Mouse (Mus musculus): ENCODE measurements around the gene Las1l. TPM values are rescaled to one million over a fixed set of nuclear protein-coding genes. Genes with fewer than 3 reads are reported as not detected.

Gene Las1l
- 10 to 100 TPM; 55.9 to 64.0 (median 56.6) TPM for total RNA-seq (2022)

- DNase-seq (ENCODE audit: low spot score in 2 of 2), result peak; percentile 92 to 93
Observed at GRCm38 (mm10) chrX:95956497-95957293, at the start of gene Las1l. Gene Las1l (minus strand): TSS chrX:95956962.

- DNase-seq (ENCODE audit: low spot score in 2 of 2), result no peak
Observed at GRCm38 (mm10) chrX:96006395-96006794, 49.6 kb upstream of the Las1l start.

DNA sequence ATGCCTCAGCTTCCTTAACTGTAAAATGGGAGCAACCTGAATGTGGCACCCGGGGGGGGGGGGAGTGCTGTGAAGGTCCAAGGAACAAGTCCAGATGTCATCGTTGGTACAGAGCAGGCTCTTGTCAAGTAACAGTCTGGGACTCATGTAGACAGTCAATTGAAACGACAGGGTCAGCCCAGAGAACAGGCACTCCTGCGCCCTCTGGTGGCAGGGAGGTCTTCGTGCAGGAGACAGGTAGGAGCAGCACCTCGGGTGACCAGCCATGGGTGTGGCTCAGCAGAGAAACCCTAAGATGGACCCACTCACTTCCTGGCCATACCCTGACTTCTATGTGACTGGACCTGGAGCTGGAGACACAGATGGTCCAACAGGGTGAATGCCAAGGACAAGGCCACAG is 42.8 kb upstream of the Las1l start:
- no peak for DNase-seq (ENCODE audit: low spot score in 2 of 2)

DNA sequence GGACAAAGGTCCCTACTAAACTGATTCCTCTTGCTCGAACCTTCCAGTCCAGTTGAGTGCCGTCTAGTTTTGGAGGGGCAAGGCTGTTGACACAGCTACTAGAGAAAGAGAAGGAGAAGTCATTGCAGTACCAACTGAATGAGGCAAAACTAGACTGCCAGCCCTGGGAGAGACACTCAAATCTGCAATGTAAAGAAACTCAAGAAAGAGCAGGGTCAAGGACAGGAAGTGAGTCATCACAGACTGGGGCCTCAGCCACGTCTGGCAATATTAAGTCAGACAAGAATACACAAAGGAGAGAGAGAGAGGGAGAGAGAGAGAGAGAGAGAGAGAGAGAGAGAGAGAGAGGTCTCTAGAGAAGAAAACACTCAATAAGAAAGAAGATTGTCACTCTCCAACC is 36.4 kb upstream of the Las1l start:
- no peak for DNase-seq (ENCODE audit: low spot score in 2 of 2)

GRCm38 (mm10) chrX:95969936-95970335 is 13.2 kb upstream of the Las1l start:
- no peak for DNase-seq (ENCODE audit: low spot score in 2 of 2)

DNA sequence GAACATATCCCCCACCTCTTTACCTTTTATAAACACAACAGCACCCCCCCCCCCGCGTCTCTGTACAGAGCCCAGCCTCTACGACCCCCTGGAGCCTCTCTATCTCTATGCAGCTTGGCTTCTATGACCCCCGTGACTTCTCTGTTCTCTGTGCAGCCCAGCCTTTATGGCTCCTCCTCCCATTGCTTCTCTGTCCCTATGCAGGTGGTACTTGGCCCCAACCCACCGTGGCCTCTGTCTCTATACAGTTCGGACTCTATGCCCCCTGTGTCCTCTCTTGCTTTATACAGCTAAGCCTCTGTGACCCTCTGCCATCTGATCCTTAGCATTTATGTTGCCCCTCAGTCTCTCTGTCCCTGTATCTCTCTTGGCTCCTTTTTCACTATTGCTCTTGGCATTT is 12.4 kb upstream of the Las1l start:
- no peak for DNase-seq (ENCODE audit: low spot score in 2 of 2)

DNA sequence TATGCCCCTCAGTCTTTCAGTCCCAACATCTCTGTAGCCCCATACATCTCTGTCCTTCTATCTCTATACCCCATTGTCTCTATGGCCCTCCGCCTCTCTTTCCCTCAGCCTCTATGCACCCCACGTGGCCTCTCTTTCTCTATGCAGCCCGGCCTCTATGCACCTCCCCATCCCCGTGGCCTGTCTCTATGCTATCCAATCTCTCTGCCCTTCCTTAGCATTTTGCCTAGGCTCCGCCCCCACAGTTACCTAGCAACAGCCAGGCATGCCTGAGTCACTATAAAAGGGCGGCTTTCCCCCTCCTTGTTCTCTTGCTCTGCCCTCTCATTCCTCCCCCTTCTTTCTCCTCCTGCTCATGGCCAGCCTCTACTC is 11.8 kb upstream of the Las1l start:
- peak; percentile 70 to 84 for DNase-seq (ENCODE audit: low spot score in 2 of 2)

- DNase-seq (ENCODE audit: low spot score in 2 of 2), result peak; percentile 11 to 29
Observed at GRCm38 (mm10) chrX:95967847-95968593, 11.3 kb upstream of the Las1l start.

DNA sequence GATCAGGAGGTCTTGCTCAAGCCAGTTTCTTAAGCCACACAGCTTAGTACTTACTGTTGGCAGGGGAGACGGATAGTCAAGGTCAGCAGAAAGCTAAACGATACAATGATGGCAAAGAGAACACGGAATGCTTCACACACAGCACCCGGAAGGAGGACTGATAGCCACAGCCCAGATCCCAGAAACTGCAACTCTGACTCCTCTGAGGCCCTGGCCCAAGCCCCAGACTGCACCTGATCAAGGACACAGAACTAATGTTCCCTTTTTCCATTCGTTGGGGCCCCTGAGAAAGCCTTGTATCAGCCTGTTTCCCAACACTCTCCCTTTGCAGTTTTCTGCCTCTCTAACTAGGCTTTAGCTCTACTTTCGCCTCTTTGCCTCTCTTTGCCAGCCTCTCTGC is 8.3 kb upstream of the Las1l start:
- DNase-seq (ENCODE audit: low spot score in 2 of 2), result no peak

GRCm38 (mm10) chrX:95963366-95963765 is 6.6 kb upstream of the Las1l start:
- DNase-seq (ENCODE audit: low spot score in 2 of 2), result no peak

- DNase-seq (ENCODE audit: low spot score in 2 of 2), result peak in 1 of 2 experiments; percentile 6
Observed at GRCm38 (mm10) chrX:95957461-95957860, 699 bp upstream of the Las1l start.

- DNase-seq (ENCODE audit: low spot score in 2 of 2), result peak in 1 of 2 experiments; percentile 35
Observed at GRCm38 (mm10) chrX:95950776-95951175, 6.0 kb downstream of the Las1l start.

- no peak for DNase-seq (ENCODE audit: low spot score in 2 of 2)
Observed at GRCm38 (mm10) chrX:95948135-95948534, 8.6 kb downstream of the Las1l start.

- no peak for DNase-seq (ENCODE audit: low spot score in 2 of 2)
Observed at GRCm38 (mm10) chrX:95945496-95945895, 11.3 kb downstream of the Las1l start.

- no peak for DNase-seq (ENCODE audit: low spot score in 2 of 2)
Observed at GRCm38 (mm10) chrX:95935481-95935880, 21.3 kb downstream of the Las1l start.

DNA sequence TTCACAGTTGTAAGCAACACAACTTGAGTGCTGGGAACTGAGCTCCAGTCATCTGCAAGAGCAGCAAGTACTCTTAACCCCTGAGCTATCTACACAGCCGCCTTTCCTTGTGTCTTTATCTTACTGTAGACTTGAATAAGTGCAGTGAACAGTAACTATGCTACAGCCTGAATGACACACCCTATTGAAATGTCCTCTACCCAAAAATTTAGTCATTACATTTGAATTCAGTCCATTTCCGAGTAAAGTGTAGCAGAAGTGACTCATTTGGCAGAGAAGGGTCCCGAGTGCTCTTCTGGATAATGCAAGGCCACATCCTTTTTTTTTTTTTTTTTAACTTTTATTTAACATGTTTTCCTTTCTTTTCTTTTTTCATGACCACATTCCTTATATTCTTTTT is 54.0 kb downstream of the Las1l start:
- DNase-seq (ENCODE audit: low spot score in 2 of 2), result no peak

Other genes starting within 250 kb of the Las1l start
- gene Zc3h12b, start 245.3 kb downstream of the Las1l start, total RNA-seq (2022), result 10 to 100 TPM; 35.6 to 42.8 (median 39.5) TPM
- 10 to 100 TPM; 20.7 to 56.0 (median 33.5) TPM for gene Msn, start 139.1 kb upstream of the Las1l start, total RNA-seq (2022)

Measured in layer of hippocampus, adult 8-10 months (tissue).